17 mouse cellular contexts compared by ENCODE assay signal in genomic region chr9:46504133-46504416, GRCm38 (mm10).
A peak's percentile ranks its signal among the peaks of the same experiment; 100 is the strongest.
DNase-seq lines count a peak whose midpoint lies in the region; ATAC-seq lines count a peak whose summit lies in the region.
"Had no signal": no experiment of that assay in that cellular context is flagged by ENCODE, and none has a peak within 500 bp of the region (broad histone marks: within the 10 kb centered on the region; RNA-seq: fewer than 3 reads in every experiment).

No protein-coding gene starts in this region.

- H3K9me3 ChIP-seq in neural tube, embryonic 12.5 days, result no peaks in the 10 kb centered on the region
- H3K9me3 ChIP-seq in hindbrain, embryonic 10.5 days, result no peaks in the 10 kb centered on the region
- H3K9me3 ChIP-seq in midbrain, embryonic 13.5 days, result no peaks in the 10 kb centered on the region
- H3K9me3 ChIP-seq: embryonic facial prominence, embryonic 13.5 days; limb, embryonic 15.5 days had no signal

- H3K4me2 ChIP-seq in neural tube, embryonic 12.5 days (replicated peaks), result peak overlapping the region; percentile 28; the same call in 1 of the 2 replicates
- no peak overlapping the region for H3K4me2 ChIP-seq in midbrain, embryonic 13.5 days (replicated peaks)
- H3K4me2 ChIP-seq: embryonic facial prominence, embryonic 13.5 days; limb, embryonic 15.5 days had no signal

- no peak for DNase-seq in neural tube, embryonic 10.5 days (ENCODE audit: extremely low spot score, low spot score)
- DNase-seq in hindbrain, embryonic 10.5 days (ENCODE audit: low spot score), result peak; percentile 12
- DNase-seq in embryo, embryonic 10 days (ENCODE audit: low spot score), result no peak
- no peak for DNase-seq in frontal cortex, postnatal 14 days (ENCODE audit: low spot score in 2 of 2)
- DNase-seq in urinary bladder, postnatal 36 days (ENCODE audit: low spot score in 2 of 2), result no peak
- DNase-seq: cerebellum, adult 2 months; gastrocnemius, adult 2 months; heart, adult 11 months; kidney, adult 2 months; liver, postnatal 0 days; thymus, adult 18-20 months had no signal

- no peaks in the 10 kb centered on the region for H3K36me3 ChIP-seq in neural tube, embryonic 12.5 days
- H3K36me3 ChIP-seq in hindbrain, embryonic 10.5 days, result no peaks in the 10 kb centered on the region
- H3K36me3 ChIP-seq in midbrain, embryonic 13.5 days, result no peaks in the 10 kb centered on the region
- H3K36me3 ChIP-seq: embryonic facial prominence, embryonic 13.5 days; limb, embryonic 15.5 days had no signal

- no peak overlapping the region for H3K9ac ChIP-seq in neural tube, embryonic 12.5 days
- no peak overlapping the region for H3K9ac ChIP-seq in midbrain, embryonic 13.5 days (replicated peaks)
- H3K9ac ChIP-seq: embryonic facial prominence, embryonic 13.5 days; limb, embryonic 15.5 days; liver, postnatal 0 days had no signal

- ATAC-seq in neural tube, embryonic 12.5 days (ENCODE audit: low FRiP score, low read depth), result peak; percentile 61; the same call in 1 of the 2 replicates
- ATAC-seq in midbrain, embryonic 13.5 days, result 0 out of 2 replicates have a peak, but pooled peaks have one; percentile 47
- ATAC-seq: activated CD4-positive, CD25-positive, alpha-beta regulatory T cell, adult 4 months; liver, postnatal 0 days; Patski had no signal

- H3K4me1 ChIP-seq in neural tube, embryonic 12.5 days, result peaks cover 17% of the 10 kb centered on the region
- peaks cover 39% of the 10 kb centered on the region for H3K4me1 ChIP-seq in hindbrain, embryonic 10.5 days (replicated peaks)
- H3K4me1 ChIP-seq in midbrain, embryonic 13.5 days (replicated peaks), result peaks cover 32% of the 10 kb centered on the region
- H3K4me1 ChIP-seq: embryonic facial prominence, embryonic 13.5 days had no signal

- WGBS in neural tube, embryonic 12.5 days, result 25% methylated on average over 3 of the region's 3 CpGs
- WGBS in hindbrain, embryonic 10.5 days, result 48% methylated on average over 3 of the region's 3 CpGs
- WGBS in midbrain, embryonic 13.5 days, result 40% methylated on average over 3 of the region's 3 CpGs

- H3K27me3 ChIP-seq in neural tube, embryonic 12.5 days (replicated peaks), result no peaks in the 10 kb centered on the region
- peaks cover 24% of the 10 kb centered on the region for H3K27me3 ChIP-seq in hindbrain, embryonic 10.5 days (ENCODE audit: insufficient read depth, poor library complexity, severe bottlenecking)
- 0 out of 2 replicates have a peak, but pooled peaks cover 3% of the 10 kb centered on the region for H3K27me3 ChIP-seq in midbrain, embryonic 13.5 days
- H3K27me3 ChIP-seq: embryonic facial prominence, embryonic 13.5 days had no signal

- no peak overlapping the region for H3K4me3 ChIP-seq in neural tube, embryonic 12.5 days
- no peak overlapping the region for H3K4me3 ChIP-seq in hindbrain, embryonic 10.5 days
- no peak overlapping the region for H3K4me3 ChIP-seq in midbrain, embryonic 13.5 days (replicated peaks)
- H3K4me3 ChIP-seq: embryonic facial prominence, embryonic 13.5 days; gastrocnemius, adult 2 months; limb, embryonic 15.5 days had no signal

- no peak overlapping the region for H3K27ac ChIP-seq in neural tube, embryonic 12.5 days
- H3K27ac ChIP-seq in hindbrain, embryonic 10.5 days, result peak overlapping the region; percentile 53; the same call in 1 of the 2 replicates
- H3K27ac ChIP-seq in midbrain, embryonic 13.5 days, result peak overlapping the region; percentile 56; the same call in 1 of the 2 replicates
- H3K27ac ChIP-seq: embryonic facial prominence, embryonic 13.5 days; gastrocnemius, adult 2 months; limb, embryonic 15.5 days had no signal
